Mouse (Mus musculus) liver, embryonic 13.5 days (tissue): ENCODE data around the gene Gmpr2. TPM values are rescaled to one million over a fixed set of nuclear protein-coding genes. Genes with fewer than 3 reads are reported as not detected.

Source experiments
- ATAC-seq: fragments of 200-750 bp; cut with Nextera tagmentation; 2 replicates; pipeline ENCODE4 v1.8.0; 2017; ENCODE audit warnings: low read depth, mild to moderate bottlenecking, moderate number of reproducible peaks, moderate library complexity
- DNase-seq: peaks from one replicate; pipeline ENCODE4 v3.0.0; 2022
- H3K27ac ChIP-seq: fragments of 300-500 bp; sonication (generic); 2 replicates; pipeline ENCODE4 v1.5.1; 2015; ENCODE audit warnings: moderate library complexity, mild to moderate bottlenecking, inconsistent platforms
- H3K27me3 ChIP-seq: fragments of 300-500 bp; sonication (generic); 2 replicates; pipeline ENCODE4 v1.6.1; 2015; ENCODE audit warnings: mild to moderate bottlenecking, inconsistent platforms
- H3K36me3 ChIP-seq: fragments of 300-500 bp; sonication (generic); 2 replicates; pipeline ENCODE4 v1.6.1; 2015; ENCODE audit warnings: mild to moderate bottlenecking, inconsistent platforms
- H3K4me1 ChIP-seq: fragments of 300-500 bp; sonication (generic); replicated peaks from 2 replicates; pipeline ENCODE4 v1.6.1; 2015; ENCODE audit warnings: inconsistent platforms
- H3K4me2 ChIP-seq: fragments of 300-500 bp; sonication (generic); 2 replicates; pipeline ENCODE4 v1.6.1; 2015; ENCODE audit warnings: inconsistent platforms, mild to moderate bottlenecking, moderate library complexity
- H3K4me3 ChIP-seq: fragments of 300-500 bp; sonication (generic); replicated peaks from 2 replicates; pipeline ENCODE4 v1.5.1; 2015; ENCODE audit warnings: mild to moderate bottlenecking, inconsistent platforms
- H3K9ac ChIP-seq: fragments of 300-500 bp; sonication (generic); 2 replicates; pipeline ENCODE4 v1.6.1; 2015; ENCODE audit warnings: mild to moderate bottlenecking, inconsistent platforms
- H3K9me3 ChIP-seq: fragments of 300-500 bp; sonication (generic); replicated peaks from 2 replicates; pipeline ENCODE4 v1.6.1; 2016; ENCODE audit warnings: inconsistent platforms
- WGBS: fragments of 180-500 bp; shearing (Covaris S2); methylation state at CpG from one replicate; pipeline ENCODE4 v1.1.7; 2015; ENCODE audit not compliant: insufficient replicate concordance; 5-methylcytosine and 5-hydroxymethylcytosine counted together
- polyA plus RNA-seq: library from polyadenylated mRNA; unstranded; fragments of >200 nt; fragmentation: Nextera tagmentation; extraction: Ambion mirVana; gene quantifications from 2 replicates; pipeline ENCODE4 v1.2.1, GENCODE M21; 2015

Gene Gmpr2
- polyA plus RNA-seq, 1 experiment from 2014 or later, result 29.6 TPM

- peaks cover 30% of the 10 kb centered on the region for H3K4me1 ChIP-seq
- ATAC-seq (peak; percentile 2; the same call in 1 of the 2 replicates), DNase-seq (no peak)
- 15% methylated on average over 3 of the region's 3 CpGs for WGBS
- H3K27me3 ChIP-seq, result no peaks in the 10 kb centered on the region
- peak overlapping the region; percentile 87 for H3K4me3 ChIP-seq
- H3K4me2 ChIP-seq, result peak overlapping the region; percentile 91
- H3K9me3 ChIP-seq, result no peaks in the 10 kb centered on the region
- H3K27ac ChIP-seq, result peak overlapping the region; percentile 91
- H3K36me3 ChIP-seq, result peaks cover 33% of the 10 kb centered on the region
- peak overlapping the region; percentile 89 for H3K9ac ChIP-seq
Measured at GRCm38 (mm10) chr14:55682118-55682493, 10.4 kb downstream of the Gmpr2 start.

DNA sequence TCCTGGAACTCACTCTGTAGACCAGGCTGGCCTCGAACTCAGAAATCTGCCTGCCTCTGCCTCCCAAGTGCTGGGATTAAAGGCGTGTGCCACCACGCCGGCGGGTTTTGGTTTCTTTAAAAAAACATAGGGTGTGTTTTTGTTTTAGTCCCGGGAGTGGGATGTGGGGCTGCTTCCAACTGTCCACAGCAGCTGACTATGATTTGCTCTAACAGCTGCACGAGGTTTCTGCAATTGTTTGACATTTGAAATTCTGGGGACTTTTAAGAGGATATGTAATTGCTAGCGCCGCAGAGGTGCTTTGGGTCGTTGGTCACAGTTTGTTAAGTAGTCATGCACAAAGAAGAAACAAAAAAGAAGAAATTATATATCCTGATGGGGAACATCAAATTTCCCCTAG is 17.7 kb downstream of the Gmpr2 start:
- H3K9me3 ChIP-seq, result peaks cover 3% of the 10 kb centered on the region; the same call in 1 of the 2 replicates
- ATAC-seq (no peak), DNase-seq (no peak)
- no peak overlapping the region for H3K4me2 ChIP-seq
- H3K36me3 ChIP-seq, result no peaks in the 10 kb centered on the region
- no peaks in the 10 kb centered on the region for H3K4me1 ChIP-seq
- 66% methylated on average over 10 of the region's 10 CpGs for WGBS
- H3K4me3 ChIP-seq, result no peak overlapping the region
- H3K9ac ChIP-seq, result no peak overlapping the region
- H3K27ac ChIP-seq, result no peak overlapping the region
- 0 out of 2 replicates have a peak, but pooled peaks cover 5% of the 10 kb centered on the region for H3K27me3 ChIP-seq

- no peak for ATAC-seq
- no peak for DNase-seq
- 42% methylated on average over 4 of the region's 4 CpGs for WGBS
Measured at GRCm38 (mm10) chr14:55697226-55697625, 25.5 kb downstream of the Gmpr2 start.

GRCm38 (mm10) chr14:55701131-55701530 is 29.4 kb downstream of the Gmpr2 start:
- Histone ChIP-seq H3K9ac (no peak overlapping the region), H3K9me3 (no peaks in the 10 kb centered on the region), H3K27ac (no peak overlapping the region), H3K4me3 (no peak overlapping the region), H3K4me2 (no peak overlapping the region), H3K27me3 (no peaks in the 10 kb centered on the region), H3K4me1 (peaks cover 11% of the 10 kb centered on the region), H3K36me3 (no peaks in the 10 kb centered on the region)
- 68% methylated on average over 9 of the region's 9 CpGs for WGBS
- ATAC-seq (no peak), DNase-seq (no peak)

More at GRCm38 (mm10) chr14:55697226-55697625, 25.5 kb downstream of the Gmpr2 start:
- Histone ChIP-seq H3K9ac (no peak overlapping the region), H3K27me3 (no peaks in the 10 kb centered on the region), H3K4me3 (no peak overlapping the region), H3K4me2 (no peak overlapping the region), H3K9me3 (peaks cover 3% of the 10 kb centered on the region; the same call in 1 of the 2 replicates), H3K27ac (peak overlapping the region; percentile 45; the same call in 1 of the 2 replicates), H3K36me3 (no peaks in the 10 kb centered on the region), H3K4me1 (0 out of 2 replicates have a peak, but pooled peaks cover 3% of the 10 kb centered on the region)

DNA sequence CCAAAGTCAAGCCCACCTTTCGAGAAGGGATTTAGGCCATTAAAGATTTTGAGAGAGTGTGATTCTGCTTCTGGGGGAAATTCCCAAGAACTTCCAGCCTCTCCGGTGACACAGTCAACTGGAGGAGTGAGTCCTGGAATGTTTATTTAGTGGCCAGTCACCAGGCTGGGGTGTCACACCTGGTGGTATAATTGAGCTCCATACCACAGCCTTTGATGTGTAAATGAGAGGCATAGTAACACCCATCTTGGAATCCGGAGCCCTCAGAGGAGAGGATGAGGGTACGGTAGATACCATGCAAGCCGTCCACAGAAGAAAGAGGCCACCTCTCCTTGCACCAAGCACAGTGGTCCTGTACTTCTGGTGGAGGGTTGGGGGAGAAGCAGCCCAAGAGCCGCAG is 31.0 kb downstream of the Gmpr2 start:
- Histone ChIP-seq H3K9me3 (no peaks in the 10 kb centered on the region), H3K4me2 (no peak overlapping the region), H3K4me3 (no peak overlapping the region), H3K27ac (no peak overlapping the region), H3K36me3 (no peaks in the 10 kb centered on the region), H3K27me3 (no peaks in the 10 kb centered on the region), H3K4me1 (peaks cover 27% of the 10 kb centered on the region), H3K9ac (no peak overlapping the region)
- ATAC-seq, result no peak
- WGBS, result 70% methylated on average over 6 of the region's 6 CpGs
- DNase-seq, result no peak

- DNase-seq (no peak), ATAC-seq (0 out of 2 replicates have a peak, but pooled peaks have one; percentile 6)
- 44% methylated on average over 8 of the region's 8 CpGs for WGBS
- Histone ChIP-seq H3K4me3 (no peak overlapping the region), H3K9me3 (no peaks in the 10 kb centered on the region), H3K36me3 (no peaks in the 10 kb centered on the region), H3K27ac (no peak overlapping the region), H3K9ac (no peak overlapping the region), H3K4me2 (no peak overlapping the region), H3K27me3 (no peaks in the 10 kb centered on the region), H3K4me1 (peaks cover 32% of the 10 kb centered on the region)
Measured at GRCm38 (mm10) chr14:55706051-55706600, 34.4 kb downstream of the Gmpr2 start.

DNA sequence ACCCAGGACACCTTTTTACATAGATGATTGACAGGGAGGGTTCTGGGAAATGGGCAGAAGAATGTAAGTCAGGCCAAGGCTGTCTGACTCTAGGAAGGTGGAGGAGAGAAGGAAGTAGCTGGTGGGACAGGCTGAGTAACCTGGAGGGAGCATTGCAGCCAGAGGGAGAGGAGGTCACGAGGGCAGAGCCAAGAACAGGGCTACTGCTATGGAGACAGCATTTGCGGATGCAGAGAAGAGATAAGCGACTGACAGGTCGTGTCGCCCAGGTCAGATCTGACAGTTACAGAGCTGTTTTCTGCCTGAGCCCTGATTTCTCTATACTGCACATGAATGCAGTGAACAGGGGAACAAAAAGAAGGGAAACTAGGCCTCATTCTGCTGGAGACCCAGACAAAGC is 35.7 kb downstream of the Gmpr2 start:
- Histone ChIP-seq H3K36me3 (no peaks in the 10 kb centered on the region), H3K9ac (no peak overlapping the region), H3K4me2 (no peak overlapping the region), H3K4me3 (no peak overlapping the region), H3K4me1 (peaks cover 37% of the 10 kb centered on the region), H3K27me3 (peaks cover 5% of the 10 kb centered on the region; the same call in 1 of the 2 replicates), H3K9me3 (no peaks in the 10 kb centered on the region), H3K27ac (no peak overlapping the region)
- ATAC-seq (peak; percentile 68), DNase-seq (peak; percentile 26)
- 7% methylated on average over 5 of the region's 5 CpGs for WGBS

DNA sequence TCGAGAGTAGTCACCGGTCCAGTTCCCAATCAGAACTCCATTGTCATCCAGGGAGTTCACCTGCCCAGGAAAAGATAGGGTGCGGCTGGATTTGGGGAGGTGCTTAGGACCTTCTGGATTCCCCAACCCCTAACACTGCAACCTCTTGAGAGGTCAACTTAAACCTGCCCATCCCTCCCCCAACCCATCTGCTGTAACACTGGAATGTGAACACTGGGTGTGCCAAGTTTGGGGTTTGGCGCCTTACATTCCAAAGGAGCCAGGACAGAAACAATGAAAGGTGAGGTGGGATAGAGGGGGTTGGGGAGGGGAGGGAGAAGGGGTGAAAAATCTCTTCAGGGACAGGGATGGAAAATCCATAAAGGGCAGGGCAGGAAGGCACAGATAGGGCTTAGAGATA is 37.8 kb downstream of the Gmpr2 start:
- H3K9ac ChIP-seq, result no peak overlapping the region
- ATAC-seq (no peak), DNase-seq (no peak)
- H3K4me2 ChIP-seq, result no peak overlapping the region
- no peaks in the 10 kb centered on the region for H3K36me3 ChIP-seq
- WGBS, result 83% methylated on average over 4 of the region's 4 CpGs
- peaks cover 11% of the 10 kb centered on the region for H3K27me3 ChIP-seq
- no peak overlapping the region for H3K4me3 ChIP-seq
- H3K9me3 ChIP-seq, result no peaks in the 10 kb centered on the region
- H3K4me1 ChIP-seq, result peaks cover 56% of the 10 kb centered on the region
- no peak overlapping the region for H3K27ac ChIP-seq

- Histone ChIP-seq H3K9me3 (no peaks in the 10 kb centered on the region), H3K27me3 (peaks cover 11% of the 10 kb centered on the region), H3K4me2 (no peak overlapping the region), H3K9ac (no peak overlapping the region), H3K4me1 (peaks cover 50% of the 10 kb centered on the region), H3K4me3 (no peak overlapping the region), H3K27ac (no peak overlapping the region), H3K36me3 (peaks cover 6% of the 10 kb centered on the region; the same call in 1 of the 2 replicates)
- no peak for DNase-seq
- ATAC-seq, result no peak
- WGBS, result 68% methylated on average over 7 of the region's 7 CpGs
Measured at GRCm38 (mm10) chr14:55711786-55712185, 40.0 kb downstream of the Gmpr2 start.

DNA sequence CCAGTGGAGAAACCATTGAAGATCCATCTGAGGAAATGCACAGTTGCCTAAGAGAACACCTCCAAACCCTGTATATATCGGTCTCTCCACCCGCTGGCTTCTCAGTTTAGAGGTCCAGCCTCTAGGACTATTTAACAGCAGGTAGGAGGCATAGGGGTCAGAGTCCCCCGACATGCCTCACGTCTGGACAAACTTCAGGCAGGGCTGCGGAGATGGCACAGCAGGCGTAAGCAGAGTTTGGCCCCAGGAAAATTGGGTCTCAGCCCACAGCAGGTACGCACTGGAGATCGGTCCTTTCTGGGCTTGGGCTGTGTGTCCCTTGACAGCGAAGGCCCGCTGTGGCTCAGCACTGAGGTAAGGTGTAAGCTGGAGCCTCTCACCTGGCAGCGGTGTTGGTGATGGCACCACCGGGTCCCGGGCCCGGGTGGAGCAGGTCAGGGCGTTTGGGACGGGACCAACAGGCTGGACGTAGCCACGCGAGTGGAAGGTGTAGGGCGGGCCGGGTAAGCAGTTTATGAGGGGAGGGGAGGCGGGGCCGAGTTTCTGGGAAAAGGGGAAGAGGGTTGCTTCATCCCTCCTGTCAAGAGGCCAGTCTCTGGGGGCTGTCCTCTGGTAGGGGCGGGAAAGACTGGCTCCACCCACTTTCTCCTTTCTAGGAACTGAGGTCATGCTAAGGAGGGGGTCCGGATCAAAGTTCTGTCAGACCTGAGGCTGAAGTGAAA is 41.4 kb downstream of the Gmpr2 start:
- Histone ChIP-seq H3K36me3 (peaks cover 17% of the 10 kb centered on the region; the same call in 1 of the 2 replicates), H3K4me3 (peak overlapping the region; percentile 42), H3K9ac (peak overlapping the region; percentile 49; the same call in 1 of the 2 replicates), H3K4me1 (peaks cover 39% of the 10 kb centered on the region), H3K27ac (no peak overlapping the region), H3K27me3 (peaks cover 11% of the 10 kb centered on the region), H3K4me2 (peak overlapping the region; percentile 68), H3K9me3 (no peaks in the 10 kb centered on the region)
- ATAC-seq (peak; percentile 68), DNase-seq (peak; percentile 31)
- WGBS, result 13% methylated on average over 25 of the region's 25 CpGs

DNA sequence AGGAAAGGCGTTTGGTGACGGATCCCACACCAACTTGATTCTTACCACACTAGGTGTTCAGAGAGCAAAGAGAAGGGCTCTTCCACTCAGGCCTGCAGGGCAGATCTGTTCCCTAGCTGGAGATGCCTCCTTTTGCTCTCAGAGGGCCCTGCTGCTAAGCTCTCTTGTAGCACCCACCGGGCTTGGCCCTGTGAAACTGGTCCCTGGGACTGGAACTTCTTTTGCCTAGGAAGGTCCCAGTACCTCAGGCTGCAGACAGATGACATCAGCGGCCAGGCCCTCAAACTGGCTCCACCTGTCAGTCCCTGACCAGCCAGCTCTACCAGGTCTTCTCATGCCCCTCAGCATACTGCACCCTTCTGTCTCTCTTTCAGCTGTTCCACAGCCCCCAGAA is 42.0 kb downstream of the Gmpr2 start, which contains the start of gene Tgm1:
Tgm1 (minus strand) TSS at position 198 of the 394 bp plus-strand sequence.
- Histone ChIP-seq H3K4me3 (peak within 1 kb of the TSS; percentile 42), H3K9me3 (no peaks in the 10 kb centered on the region), H3K4me2 (peak within 1 kb of the TSS; percentile 68), H3K9ac (peak within 1 kb of the TSS; percentile 49; the same call in 1 of the 2 replicates), H3K27ac (no peak within 1 kb of the TSS), H3K36me3 (peaks cover 22% of the 10 kb centered on the region), H3K4me1 (peaks cover 39% of the 10 kb centered on the region), H3K27me3 (peaks cover 11% of the 10 kb centered on the region)
- WGBS, result 23% methylated on average over 4 of the region's 4 CpGs
- ATAC-seq (no peak), DNase-seq (no peak)
